Mouse (Mus musculus) midbrain, embryonic 10.5 days (tissue): Measurements from ENCODE around the gene Gm5134. TPM values are rescaled to one million over a fixed set of nuclear protein-coding genes. Genes with fewer than 3 reads are reported as not detected.

Experiments
- DNase-seq: peaks from one replicate; pipeline ENCODE4 v3.0.0-alpha.2; 2017; ENCODE audit warnings: low spot score
- H3K27ac ChIP-seq: fragments of 300-500 bp; sonication (generic); replicated peaks from 2 replicates; pipeline ENCODE4 v1.5.1; 2016; ENCODE audit warnings: mild to moderate bottlenecking
- H3K27me3 ChIP-seq: fragments of 300-500 bp; sonication (generic); 2 replicates; pipeline ENCODE4 v1.6.1; 2016; ENCODE audit warnings: low read depth, mild to moderate bottlenecking; ENCODE audit not compliant: poor library complexity, severe bottlenecking
- H3K36me3 ChIP-seq: fragments of 300-500 bp; sonication (generic); 2 replicates; pipeline ENCODE4 v1.6.1; 2016; ENCODE audit warnings: mild to moderate bottlenecking, moderate library complexity
- H3K4me1 ChIP-seq: fragments of 300-500 bp; sonication (generic); 2 replicates; pipeline ENCODE4 v1.6.1; 2016
- H3K4me3 ChIP-seq: fragments of 300-500 bp; sonication (generic); 2 replicates; pipeline ENCODE4 v1.5.1; 2016; ENCODE audit warnings: mild to moderate bottlenecking, moderate library complexity
- H3K9me3 ChIP-seq: fragments of 300-500 bp; sonication (generic); replicated peaks from 2 replicates; pipeline ENCODE4 v1.6.1; 2016; ENCODE audit warnings: mild to moderate bottlenecking
- WGBS: fragments of 180-500 bp; shearing (Covaris S2); methylation state at CpG from one replicate; pipeline ENCODE4 v1.1.7; 2016; 5-methylcytosine and 5-hydroxymethylcytosine counted together
- polyA plus RNA-seq: library from polyadenylated mRNA; unstranded; fragments of >200 nt; fragmentation: Nextera tagmentation; extraction: Ambion mirVana; gene quantifications from 2 replicates; pipeline ENCODE4 v1.2.1, GENCODE M21; 2016

The Gm5134 gene
- polyA plus RNA-seq, 1 experiment from 2014 or later, result 0.09 TPM

- no peaks in the 10 kb centered on the region for H3K36me3 ChIP-seq
- H3K27me3 ChIP-seq, result peaks cover 26% of the 10 kb centered on the region
- no peak within 1 kb of the TSS; the same call in 1 of the 2 replicates for H3K27ac ChIP-seq
- 82% methylated on average over 15 of the region's 15 CpGs for WGBS
- no peak for DNase-seq
- no peaks in the 10 kb centered on the region for H3K9me3 ChIP-seq
- peaks cover 26% of the 10 kb centered on the region for H3K4me1 ChIP-seq
- H3K4me3 ChIP-seq, result no peak within 1 kb of the TSS
Measured at GRCm38 (mm10) chr10:75942736-75943477, 11.4 kb upstream of the Gm5134 start, which contains the start of gene Vpreb3. TSS of gene Vpreb3 (plus strand) at chr10:75943057.

- Histone ChIP-seq H3K9me3 (no peaks in the 10 kb centered on the region), H3K4me3 (no peak overlapping the region), H3K27ac (no peak overlapping the region; the same call in 1 of the 2 replicates), H3K36me3 (no peaks in the 10 kb centered on the region), H3K27me3 (peaks cover 20% of the 10 kb centered on the region), H3K4me1 (peaks cover 24% of the 10 kb centered on the region)
- no peak for DNase-seq
- WGBS, result 34% methylated on average over 11 of the region's 11 CpGs
Measured at GRCm38 (mm10) chr10:75944066-75944772, 10.1 kb upstream of the Gm5134 start.

- no peak for DNase-seq
- WGBS, result 91% methylated on average over 7 of the region's 7 CpGs
- peaks cover 24% of the 10 kb centered on the region for H3K4me1 ChIP-seq
Measured at GRCm38 (mm10) chr10:75945213-75945612, 9.1 kb upstream of the Gm5134 start.

GRCm38 (mm10) chr10:75945896-75946295 is 8.4 kb upstream of the Gm5134 start:
- Histone ChIP-seq H3K27ac (no peak overlapping the region), H3K27me3 (peaks cover 21% of the 10 kb centered on the region), H3K36me3 (no peaks in the 10 kb centered on the region), H3K9me3 (no peaks in the 10 kb centered on the region), H3K4me1 (peaks cover 24% of the 10 kb centered on the region), H3K4me3 (no peak overlapping the region)
- WGBS, result 86% methylated on average over 7 of the region's 7 CpGs
- DNase-seq, result no peak

More at GRCm38 (mm10) chr10:75945213-75945612, 9.1 kb upstream of the Gm5134 start:
- H3K9me3 ChIP-seq, result no peaks in the 10 kb centered on the region
- no peaks in the 10 kb centered on the region for H3K36me3 ChIP-seq
- H3K27ac ChIP-seq, result no peak overlapping the region
- H3K4me3 ChIP-seq, result no peak overlapping the region
- peaks cover 21% of the 10 kb centered on the region for H3K27me3 ChIP-seq

GRCm38 (mm10) chr10:75948079-75948478 is 6.2 kb upstream of the Gm5134 start:
- Histone ChIP-seq H3K9me3 (no peaks in the 10 kb centered on the region), H3K27ac (no peak overlapping the region), H3K4me1 (peaks cover 27% of the 10 kb centered on the region), H3K36me3 (no peaks in the 10 kb centered on the region), H3K27me3 (peaks cover 32% of the 10 kb centered on the region), H3K4me3 (no peak overlapping the region)
- 85% methylated on average over 5 of the region's 5 CpGs for WGBS
- no peak for DNase-seq

- Histone ChIP-seq H3K4me3 (no peak overlapping the region), H3K9me3 (no peaks in the 10 kb centered on the region)
- 82% methylated on average over 22 of the region's 22 CpGs for WGBS
Measured at GRCm38 (mm10) chr10:75949053-75950045, 5.0 kb upstream of the Gm5134 start.

GRCm38 (mm10) chr10:75950791-75951210 is 3.5 kb upstream of the Gm5134 start:
- Histone ChIP-seq H3K4me3 (peak overlapping the region; percentile 65), H3K4me1 (peaks cover 26% of the 10 kb centered on the region), H3K36me3 (no peaks in the 10 kb centered on the region), H3K27me3 (peaks cover 37% of the 10 kb centered on the region), H3K27ac (peak overlapping the region; percentile 76), H3K9me3 (no peaks in the 10 kb centered on the region)
- WGBS, result 2% methylated on average over 23 of the region's 23 CpGs
- DNase-seq, result peak; percentile 47

More at GRCm38 (mm10) chr10:75949053-75950045, 5.0 kb upstream of the Gm5134 start:
- Histone ChIP-seq H3K36me3 (no peaks in the 10 kb centered on the region), H3K27me3 (peaks cover 33% of the 10 kb centered on the region), H3K27ac (no peak overlapping the region), H3K4me1 (peaks cover 23% of the 10 kb centered on the region)
- no peak for DNase-seq

- Histone ChIP-seq H3K4me3 (peak overlapping the region; percentile 65), H3K36me3 (no peaks in the 10 kb centered on the region), H3K27me3 (peaks cover 37% of the 10 kb centered on the region), H3K27ac (peak overlapping the region; percentile 76), H3K9me3 (no peaks in the 10 kb centered on the region), H3K4me1 (peaks cover 26% of the 10 kb centered on the region)
- 6% methylated on average over 13 of the region's 13 CpGs for WGBS
- peak; percentile 45 for DNase-seq
Measured at GRCm38 (mm10) chr10:75951424-75952050, 2.8 kb upstream of the Gm5134 start.

GRCm38 (mm10) chr10:75973846-75974245 is 19.5 kb downstream of the Gm5134 start:
- H3K27ac ChIP-seq, result no peak overlapping the region
- peaks cover 4% of the 10 kb centered on the region; the same call in 1 of the 2 replicates for H3K4me1 ChIP-seq
- no peak overlapping the region for H3K4me3 ChIP-seq
- H3K36me3 ChIP-seq, result no peaks in the 10 kb centered on the region
- peaks cover 5% of the 10 kb centered on the region; the same call in 1 of the 2 replicates for H3K9me3 ChIP-seq
- 93% methylated on average over 10 of the region's 10 CpGs for WGBS
- H3K27me3 ChIP-seq, result no peaks in the 10 kb centered on the region
- DNase-seq, result no peak

GRCm38 (mm10) chr10:75975216-75975615 is 20.9 kb downstream of the Gm5134 start:
- no peak overlapping the region for H3K27ac ChIP-seq
- 81% methylated on average over 5 of the region's 5 CpGs for WGBS
- no peaks in the 10 kb centered on the region for H3K36me3 ChIP-seq
- H3K9me3 ChIP-seq, result peaks cover 5% of the 10 kb centered on the region; the same call in 1 of the 2 replicates
- peaks cover 4% of the 10 kb centered on the region; the same call in 1 of the 2 replicates for H3K4me1 ChIP-seq
- no peaks in the 10 kb centered on the region for H3K27me3 ChIP-seq
- no peak overlapping the region for H3K4me3 ChIP-seq
- no peak for DNase-seq

- H3K27ac ChIP-seq, result no peak overlapping the region
- H3K4me3 ChIP-seq, result no peak overlapping the region
- peaks cover 4% of the 10 kb centered on the region; the same call in 1 of the 2 replicates for H3K4me1 ChIP-seq
- H3K9me3 ChIP-seq, result peaks cover 5% of the 10 kb centered on the region; the same call in 1 of the 2 replicates
- no peaks in the 10 kb centered on the region for H3K36me3 ChIP-seq
- no peaks in the 10 kb centered on the region for H3K27me3 ChIP-seq
- WGBS, result 52% methylated on average over 10 of the region's 10 CpGs
- DNase-seq, result no peak
Measured at GRCm38 (mm10) chr10:75978119-75978834, 24.0 kb downstream of the Gm5134 start.
